Mouse (Mus musculus): ENCODE data around the gene Dock9. TPM values are rescaled to one million over a fixed set of nuclear protein-coding genes. Genes with fewer than 3 reads are reported as not detected.

Dock9 gene
- polyA plus RNA-seq, 1 experiment from 2014 or later: 11.2 TPM

GRCm38 (mm10) chr14:121796571-121797456 lies 823 bp downstream of the Dock9 start:
- peak; percentile 14 for DNase-seq
- Histone ChIP-seq H3K4me3 (replicated peaks; ENCODE audit: low read depth, low read length) (peak overlapping the region; percentile 71), H3K27me3 (ENCODE audit: control insufficient read depth, insufficient read depth, low read length) (peaks cover 18% of the 10 kb centered on the region), H3K4me2 (ENCODE audit: low read length) (peak overlapping the region; percentile 94), H3K4me1 (ENCODE audit: control insufficient read depth, insufficient read depth, low read length) (no peaks in the 10 kb centered on the region), H3K36me3 (ENCODE audit: control insufficient read depth, insufficient read depth, low read length) (no peaks in the 10 kb centered on the region), H3K27ac (replicated peaks; ENCODE audit: low read depth, low read length) (peak overlapping the region; percentile 85; the same call in 1 of the 2 replicates), H3K9me3 (ENCODE audit: control insufficient read depth, low read length) (no peaks in the 10 kb centered on the region), H3K9ac (replicated peaks; ENCODE audit: low read length) (peak overlapping the region; percentile 62)
- 9% methylated on average over 28 of the region's 28 CpGs for WGBS
- no peak for ATAC-seq (ENCODE audit: low FRiP score, low TSS enrichment)

DNA sequence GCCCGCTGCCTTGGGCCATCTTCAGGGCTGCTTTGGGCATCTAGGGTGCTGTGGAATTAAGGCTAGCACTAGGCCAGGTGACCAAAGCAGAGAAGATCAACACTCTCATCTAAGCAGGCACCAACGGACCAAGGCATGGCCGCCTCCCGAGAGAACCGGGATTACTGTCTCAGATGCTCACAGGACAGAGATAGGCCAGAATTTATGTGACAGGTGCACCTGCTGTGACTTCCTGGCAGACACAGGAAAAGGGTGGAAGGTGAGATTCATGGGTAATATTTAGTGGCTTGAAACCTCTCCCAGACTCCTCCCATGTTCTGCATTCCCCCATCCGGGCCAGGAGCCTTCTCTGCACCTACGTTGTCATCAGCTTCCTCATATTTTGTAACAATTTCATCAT lies 2.1 kb downstream of the Dock9 start:
- ATAC-seq (ENCODE audit: low FRiP score, low TSS enrichment): no peak
- Histone ChIP-seq H3K9me3 (ENCODE audit: control insufficient read depth, low read length) (no peaks in the 10 kb centered on the region), H3K27me3 (ENCODE audit: control insufficient read depth, insufficient read depth, low read length) (peaks cover 18% of the 10 kb centered on the region), H3K4me2 (ENCODE audit: low read length) (no peak overlapping the region), H3K36me3 (ENCODE audit: control insufficient read depth, insufficient read depth, low read length) (no peaks in the 10 kb centered on the region), H3K4me1 (ENCODE audit: control insufficient read depth, insufficient read depth, low read length) (no peaks in the 10 kb centered on the region), H3K4me3 (replicated peaks; ENCODE audit: low read depth, low read length) (no peak overlapping the region), H3K27ac (replicated peaks; ENCODE audit: low read depth, low read length) (no peak overlapping the region), H3K9ac (replicated peaks; ENCODE audit: low read length) (no peak overlapping the region)
- DNase-seq: no peak
- WGBS: 87% methylated on average over 7 of the region's 7 CpGs

GRCm38 (mm10) chr14:121793639-121794038 lies 4.0 kb downstream of the Dock9 start:
- Histone ChIP-seq H3K4me1 (ENCODE audit: control insufficient read depth, insufficient read depth, low read length) (no peaks in the 10 kb centered on the region), H3K27ac (replicated peaks; ENCODE audit: low read depth, low read length) (no peak overlapping the region), H3K9me3 (ENCODE audit: control insufficient read depth, low read length) (no peaks in the 10 kb centered on the region), H3K36me3 (ENCODE audit: control insufficient read depth, insufficient read depth, low read length) (no peaks in the 10 kb centered on the region), H3K9ac (replicated peaks; ENCODE audit: low read length) (no peak overlapping the region), H3K27me3 (ENCODE audit: control insufficient read depth, insufficient read depth, low read length) (peaks cover 18% of the 10 kb centered on the region), H3K4me2 (ENCODE audit: low read length) (no peak overlapping the region), H3K4me3 (replicated peaks; ENCODE audit: low read depth, low read length) (no peak overlapping the region)
- ATAC-seq (ENCODE audit: low FRiP score, low TSS enrichment): no peak
- DNase-seq: no peak
- WGBS: 80% methylated on average over 5 of the region's 5 CpGs

DNA sequence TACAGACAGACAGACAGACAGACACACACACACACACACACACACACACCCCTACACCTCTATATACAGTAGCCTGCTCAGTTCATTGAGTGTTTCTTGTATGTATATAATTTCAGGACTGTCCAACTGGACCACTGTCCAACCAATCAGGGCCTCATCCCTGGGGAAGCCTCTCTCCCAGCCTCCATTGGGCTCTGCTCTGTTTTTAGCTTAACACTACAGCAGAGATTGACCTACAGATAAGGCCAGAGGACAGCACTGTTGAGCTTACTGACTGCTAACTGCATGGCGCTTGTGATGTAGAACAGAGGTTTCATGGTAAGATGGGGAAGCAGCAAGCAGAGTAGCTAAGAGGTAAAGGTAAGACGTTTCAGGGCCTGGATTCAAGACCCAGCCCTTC lies 5.7 kb downstream of the Dock9 start:
- no peak overlapping the region for H3K9ac ChIP-seq (replicated peaks; ENCODE audit: low read length)
- no peak overlapping the region for H3K4me3 ChIP-seq (replicated peaks; ENCODE audit: low read depth, low read length)
- H3K36me3 ChIP-seq (ENCODE audit: control insufficient read depth, insufficient read depth, low read length): no peaks in the 10 kb centered on the region
- DNase-seq: no peak
- peaks cover 17% of the 10 kb centered on the region for H3K27me3 ChIP-seq (ENCODE audit: control insufficient read depth, insufficient read depth, low read length)
- no peaks in the 10 kb centered on the region for H3K4me1 ChIP-seq (ENCODE audit: control insufficient read depth, insufficient read depth, low read length)
- no peak for ATAC-seq (ENCODE audit: low FRiP score, low TSS enrichment)
- H3K9me3 ChIP-seq (ENCODE audit: control insufficient read depth, low read length): no peaks in the 10 kb centered on the region
- 72% methylated on average over 2 of the region's 2 CpGs for WGBS
- no peak overlapping the region for H3K27ac ChIP-seq (replicated peaks; ENCODE audit: low read depth, low read length)
- no peak overlapping the region for H3K4me2 ChIP-seq (ENCODE audit: low read length)

GRCm38 (mm10) chr14:121791112-121791511 lies 6.5 kb downstream of the Dock9 start:
- no peaks in the 10 kb centered on the region for H3K4me1 ChIP-seq (ENCODE audit: control insufficient read depth, insufficient read depth, low read length)
- no peaks in the 10 kb centered on the region for H3K36me3 ChIP-seq (ENCODE audit: control insufficient read depth, insufficient read depth, low read length)
- DNase-seq: no peak
- peaks cover 9% of the 10 kb centered on the region; the same call in 1 of the 2 replicates for H3K27me3 ChIP-seq (ENCODE audit: control insufficient read depth, insufficient read depth, low read length)
- H3K27ac ChIP-seq (replicated peaks; ENCODE audit: low read depth, low read length): no peak overlapping the region
- H3K4me2 ChIP-seq (ENCODE audit: low read length): no peak overlapping the region
- no peak overlapping the region for H3K9ac ChIP-seq (replicated peaks; ENCODE audit: low read length)
- ATAC-seq (ENCODE audit: low FRiP score, low TSS enrichment): no peak
- H3K4me3 ChIP-seq (replicated peaks; ENCODE audit: low read depth, low read length): no peak overlapping the region
- WGBS: 84% methylated on average over 7 of the region's 7 CpGs
- no peaks in the 10 kb centered on the region for H3K9me3 ChIP-seq (ENCODE audit: control insufficient read depth, low read length)

- Histone ChIP-seq H3K9ac (replicated peaks; ENCODE audit: low read length) (no peak overlapping the region), H3K9me3 (ENCODE audit: control insufficient read depth, low read length) (no peaks in the 10 kb centered on the region), H3K27me3 (ENCODE audit: control insufficient read depth, insufficient read depth, low read length) (no peaks in the 10 kb centered on the region), H3K36me3 (ENCODE audit: control insufficient read depth, insufficient read depth, low read length) (no peaks in the 10 kb centered on the region), H3K27ac (replicated peaks; ENCODE audit: low read depth, low read length) (no peak overlapping the region), H3K4me2 (ENCODE audit: low read length) (no peak overlapping the region), H3K4me1 (ENCODE audit: control insufficient read depth, insufficient read depth, low read length) (no peaks in the 10 kb centered on the region), H3K4me3 (replicated peaks; ENCODE audit: low read depth, low read length) (no peak overlapping the region)
- ATAC-seq (ENCODE audit: low FRiP score, low TSS enrichment) (no peak), DNase-seq (no peak)
- 81% methylated on average over 3 of the region's 3 CpGs for WGBS
Observed at GRCm38 (mm10) chr14:121789273-121789672, 8.4 kb downstream of the Dock9 start.

DNA sequence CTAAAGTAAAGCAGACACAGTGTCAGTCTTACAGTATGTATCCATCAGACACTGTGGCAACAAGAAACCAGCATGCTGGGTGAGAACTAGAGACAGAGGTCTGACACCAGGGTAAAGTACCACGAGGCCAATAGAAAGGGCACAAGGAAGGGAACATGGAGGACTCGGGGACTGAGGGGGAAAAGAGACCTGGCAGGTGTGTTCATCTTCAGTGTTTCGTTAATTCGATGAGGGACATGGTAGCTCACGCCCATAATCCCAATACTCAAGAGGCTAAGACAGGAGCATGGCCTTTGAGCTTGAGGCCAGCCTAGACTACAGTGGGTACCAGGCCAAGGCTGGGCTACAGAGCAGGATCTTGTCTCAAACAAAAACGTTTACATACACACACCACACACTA lies 9.2 kb downstream of the Dock9 start:
- WGBS: 87% methylated on average over 6 of the region's 6 CpGs
- DNase-seq: no peak
- no peak for ATAC-seq (ENCODE audit: low FRiP score, low TSS enrichment)
- H3K27me3 ChIP-seq (ENCODE audit: control insufficient read depth, insufficient read depth, low read length): no peaks in the 10 kb centered on the region
- no peak overlapping the region for H3K9ac ChIP-seq (replicated peaks; ENCODE audit: low read length)
- H3K27ac ChIP-seq (replicated peaks; ENCODE audit: low read depth, low read length): no peak overlapping the region
- no peak overlapping the region for H3K4me2 ChIP-seq (ENCODE audit: low read length)
- no peak overlapping the region for H3K4me3 ChIP-seq (replicated peaks; ENCODE audit: low read depth, low read length)
- no peaks in the 10 kb centered on the region for H3K4me1 ChIP-seq (ENCODE audit: control insufficient read depth, insufficient read depth, low read length)
- H3K36me3 ChIP-seq (ENCODE audit: control insufficient read depth, insufficient read depth, low read length): no peaks in the 10 kb centered on the region
- H3K9me3 ChIP-seq (ENCODE audit: control insufficient read depth, low read length): no peaks in the 10 kb centered on the region

DNA sequence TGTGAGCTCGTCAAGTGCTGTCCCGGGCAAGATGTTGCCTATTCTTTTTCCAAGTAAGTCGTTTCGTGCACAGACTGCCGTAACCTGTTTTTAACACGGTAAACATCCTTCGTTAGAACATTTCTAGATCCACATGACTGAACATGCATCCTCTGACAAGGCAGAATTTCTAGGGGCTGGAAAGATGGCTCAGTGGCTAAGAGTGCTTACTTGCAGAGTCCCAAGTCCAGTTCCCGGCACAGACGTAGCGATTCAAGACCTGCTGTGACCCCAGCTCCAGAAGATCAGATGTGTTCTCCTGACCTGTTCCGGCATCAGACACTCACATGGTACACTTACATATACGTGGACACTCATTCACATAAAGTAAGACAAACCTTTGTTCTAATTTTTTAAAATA lies 10.2 kb downstream of the Dock9 start:
- Histone ChIP-seq H3K9me3 (ENCODE audit: control insufficient read depth, low read length) (no peaks in the 10 kb centered on the region), H3K4me2 (ENCODE audit: low read length) (no peak overlapping the region), H3K36me3 (ENCODE audit: control insufficient read depth, insufficient read depth, low read length) (no peaks in the 10 kb centered on the region), H3K27ac (replicated peaks; ENCODE audit: low read depth, low read length) (no peak overlapping the region), H3K9ac (replicated peaks; ENCODE audit: low read length) (no peak overlapping the region), H3K4me1 (ENCODE audit: control insufficient read depth, insufficient read depth, low read length) (no peaks in the 10 kb centered on the region), H3K4me3 (replicated peaks; ENCODE audit: low read depth, low read length) (no peak overlapping the region), H3K27me3 (ENCODE audit: control insufficient read depth, insufficient read depth, low read length) (no peaks in the 10 kb centered on the region)
- 91% methylated on average over 12 of the region's 12 CpGs for WGBS
- DNase-seq (no peak), ATAC-seq (ENCODE audit: low FRiP score, low TSS enrichment) (no peak)

DNA sequence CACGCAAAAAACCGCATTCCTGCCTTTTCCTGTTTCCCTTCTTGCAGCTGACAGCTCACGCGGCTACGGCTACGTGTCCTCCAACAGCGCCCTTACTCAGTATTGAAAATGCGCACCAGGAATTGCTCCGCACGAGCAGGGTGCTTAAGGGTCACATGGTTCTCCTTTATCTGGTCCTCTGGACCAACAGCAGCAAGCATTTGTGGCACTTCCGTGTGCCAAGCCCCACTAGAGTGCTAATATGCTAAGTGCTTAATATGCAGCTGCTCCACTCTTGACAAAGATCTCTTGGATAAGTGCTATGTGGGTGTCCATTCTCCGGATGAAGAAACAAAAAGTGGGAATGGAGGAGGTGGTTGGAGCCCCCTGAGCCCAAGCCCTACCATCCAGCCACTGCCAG lies 10.7 kb downstream of the Dock9 start:
- Histone ChIP-seq H3K36me3 (ENCODE audit: control insufficient read depth, insufficient read depth, low read length) (no peaks in the 10 kb centered on the region), H3K4me3 (replicated peaks; ENCODE audit: low read depth, low read length) (no peak overlapping the region), H3K4me1 (ENCODE audit: control insufficient read depth, insufficient read depth, low read length) (no peaks in the 10 kb centered on the region), H3K4me2 (ENCODE audit: low read length) (no peak overlapping the region), H3K27me3 (ENCODE audit: control insufficient read depth, insufficient read depth, low read length) (no peaks in the 10 kb centered on the region), H3K9me3 (ENCODE audit: control insufficient read depth, low read length) (no peaks in the 10 kb centered on the region), H3K9ac (replicated peaks; ENCODE audit: low read length) (no peak overlapping the region), H3K27ac (replicated peaks; ENCODE audit: low read depth, low read length) (no peak overlapping the region)
- DNase-seq: no peak
- 85% methylated on average over 12 of the region's 12 CpGs for WGBS
- ATAC-seq (ENCODE audit: low FRiP score, low TSS enrichment): no peak

Measured in midbrain, embryonic 14.5 days (tissue).